Mouse (Mus musculus) neural tube, embryonic 11.5 days (tissue): Measurements from ENCODE around the gene Tm4sf4. TPM values are rescaled to one million over a fixed set of nuclear protein-coding genes. Genes with fewer than 3 reads are reported as not detected.

Experiments
- ATAC-seq: fragments of 200-750 bp; cut with Nextera tagmentation; 2 replicates; pipeline ENCODE4 v1.8.0; 2017; ENCODE audit warnings: moderate number of reproducible peaks, mild to moderate bottlenecking, moderate TSS enrichment, moderate library complexity; ENCODE audit not compliant: insufficient read depth, low FRiP score, low TSS enrichment
- DNase-seq: peaks from one replicate; pipeline ENCODE4 v3.0.0-alpha.2; 2015; ENCODE audit warnings: low spot score
- H3K27ac ChIP-seq: fragments of 300-500 bp; sonication (generic); 2 replicates; pipeline ENCODE4 v1.5.1; 2014; ENCODE audit warnings: low read depth, mild to moderate bottlenecking, low read length
- H3K27me3 ChIP-seq: fragments of 300-500 bp; sonication (generic); 2 replicates; pipeline ENCODE4 v1.6.1; 2014; ENCODE audit warnings: mild to moderate bottlenecking, low read length, mixed read lengths; ENCODE audit not compliant: control insufficient read depth, insufficient read depth
- H3K36me3 ChIP-seq: fragments of 300-500 bp; sonication (generic); 2 replicates; pipeline ENCODE4 v1.6.1; 2014; ENCODE audit warnings: mild to moderate bottlenecking, low read length, moderate library complexity, mixed read lengths; ENCODE audit not compliant: control insufficient read depth, insufficient read depth
- H3K4me1 ChIP-seq: fragments of 300-500 bp; sonication (generic); 2 replicates; pipeline ENCODE4 v1.6.1; 2014; ENCODE audit warnings: low read length, mixed read lengths; ENCODE audit not compliant: control insufficient read depth, insufficient read depth
- H3K4me2 ChIP-seq: fragments of 300-500 bp; sonication (generic); 2 replicates; pipeline ENCODE4 v1.6.1; 2014; ENCODE audit warnings: low read depth, mild to moderate bottlenecking, moderate library complexity
- H3K4me3 ChIP-seq: fragments of 300-500 bp; sonication (generic); 2 replicates; pipeline ENCODE4 v1.5.1; 2014; ENCODE audit warnings: low read depth, low read length
- H3K9ac ChIP-seq: fragments of 300-500 bp; sonication (generic); 2 replicates; pipeline ENCODE4 v1.6.1; 2014; ENCODE audit warnings: mild to moderate bottlenecking, low read length
- H3K9me3 ChIP-seq: fragments of 300-500 bp; sonication (generic); 2 replicates; pipeline ENCODE4 v1.6.1; 2016; ENCODE audit warnings: low read length; ENCODE audit not compliant: control insufficient read depth
- WGBS: fragments of 180-500 bp; shearing (Covaris S2); extraction: QIAGEN DNeasy Blood & Tissue Kit; methylation state at CpG from one replicate; pipeline ENCODE4 v1.1.7; 2014; 5-methylcytosine and 5-hydroxymethylcytosine counted together
- polyA plus RNA-seq: library from polyadenylated mRNA; unstranded; fragments of >200 nt; fragmentation: Nextera tagmentation; extraction: Ambion mirVana; gene quantifications from 2 replicates; pipeline ENCODE4 v1.2.1, GENCODE M21; 2014

Gene Tm4sf4
- polyA plus RNA-seq, 1 experiment from 2014 or later, result 0.45 TPM

- Histone ChIP-seq H3K27me3 (no peaks in the 10 kb centered on the region), H3K9me3 (no peaks in the 10 kb centered on the region), H3K36me3 (no peaks in the 10 kb centered on the region), H3K4me3 (no peak overlapping the region), H3K27ac (no peak overlapping the region), H3K4me2 (no peak overlapping the region), H3K9ac (no peak overlapping the region), H3K4me1 (peaks cover 6% of the 10 kb centered on the region)
- WGBS, result 71% methylated on average over 3 of the region's 3 CpGs
- ATAC-seq, result no peak
- no peak for DNase-seq
Measured at GRCm38 (mm10) chr3:57466289-57466688, 41.2 kb downstream of the Tm4sf4 start.

DNA sequence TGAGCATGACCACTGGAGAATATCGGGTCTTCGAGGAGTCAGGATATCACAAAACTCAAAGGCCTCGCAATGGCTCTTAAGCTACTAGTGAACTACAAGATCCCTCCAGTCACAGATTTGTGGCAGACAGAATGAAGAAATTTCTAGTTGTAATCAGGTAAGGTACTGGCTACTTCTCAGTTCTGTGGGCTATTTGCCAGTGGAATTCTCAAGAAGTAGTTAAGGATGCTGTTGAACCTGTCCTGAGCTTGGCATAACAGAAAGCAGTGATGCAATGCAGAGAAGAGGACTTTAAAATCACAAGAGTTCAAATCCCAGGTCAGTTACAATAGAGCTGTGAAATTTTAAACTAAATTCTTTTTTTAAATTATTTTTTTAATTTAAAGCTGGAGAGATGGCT, 44.2 kb downstream of the Tm4sf4 start:
- Histone ChIP-seq H3K4me1 (peaks cover 16% of the 10 kb centered on the region), H3K36me3 (no peaks in the 10 kb centered on the region), H3K4me2 (no peak overlapping the region), H3K9me3 (no peaks in the 10 kb centered on the region), H3K27me3 (no peaks in the 10 kb centered on the region), H3K9ac (no peak overlapping the region), H3K4me3 (no peak overlapping the region), H3K27ac (no peak overlapping the region)
- ATAC-seq (no peak), DNase-seq (no peak)
- WGBS, result 95% methylated on average over 3 of the region's 3 CpGs

DNA sequence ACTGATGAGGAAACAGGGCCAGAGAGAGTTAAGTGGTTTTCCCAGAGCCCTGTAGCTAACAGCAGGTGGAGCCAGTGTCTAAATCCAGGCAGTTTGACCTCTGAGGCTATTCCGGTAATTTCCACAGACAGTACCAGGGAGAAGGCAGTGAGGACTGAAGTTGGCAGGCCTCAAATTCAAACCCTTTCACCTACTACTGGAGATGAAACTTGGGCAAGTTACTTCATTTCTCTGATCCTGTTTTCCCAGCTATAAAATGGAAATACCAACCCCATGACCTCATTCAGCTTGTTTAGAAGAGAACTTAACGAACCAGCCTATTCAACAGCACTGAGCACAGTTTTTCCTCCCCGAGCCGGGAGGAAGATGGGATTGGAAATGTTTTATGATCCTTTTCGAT, 45.2 kb downstream of the Tm4sf4 start:
- H3K4me2 ChIP-seq, result no peak overlapping the region
- no peak overlapping the region for H3K9ac ChIP-seq
- peaks cover 16% of the 10 kb centered on the region for H3K4me1 ChIP-seq
- no peaks in the 10 kb centered on the region for H3K9me3 ChIP-seq
- WGBS, result 13% methylated on average over 5 of the region's 5 CpGs
- peak overlapping the region; percentile 56 for H3K27ac ChIP-seq
- ATAC-seq (peak; percentile 45; the same call in 1 of the 2 replicates), DNase-seq (peak; percentile 43)
- H3K36me3 ChIP-seq, result no peaks in the 10 kb centered on the region
- H3K4me3 ChIP-seq, result no peak overlapping the region
- H3K27me3 ChIP-seq, result no peaks in the 10 kb centered on the region

- Histone ChIP-seq H3K36me3 (no peaks in the 10 kb centered on the region), H3K27me3 (no peaks in the 10 kb centered on the region), H3K4me1 (peaks cover 16% of the 10 kb centered on the region), H3K4me2 (peak overlapping the region; percentile 28), H3K9me3 (no peaks in the 10 kb centered on the region), H3K4me3 (peak overlapping the region; percentile 1; the same call in 1 of the 2 replicates), H3K9ac (no peak overlapping the region; the same call in 1 of the 2 replicates), H3K27ac (peak overlapping the region; percentile 56)
- DNase-seq, result peak; percentile 45
- ATAC-seq, result peak; percentile 16; the same call in 1 of the 2 replicates
- 2% methylated on average over 15 of the region's 15 CpGs for whole genome bisulfite sequencing
Measured at GRCm38 (mm10) chr3:57470981-57471601, 46.0 kb downstream of the Tm4sf4 start.

DNA sequence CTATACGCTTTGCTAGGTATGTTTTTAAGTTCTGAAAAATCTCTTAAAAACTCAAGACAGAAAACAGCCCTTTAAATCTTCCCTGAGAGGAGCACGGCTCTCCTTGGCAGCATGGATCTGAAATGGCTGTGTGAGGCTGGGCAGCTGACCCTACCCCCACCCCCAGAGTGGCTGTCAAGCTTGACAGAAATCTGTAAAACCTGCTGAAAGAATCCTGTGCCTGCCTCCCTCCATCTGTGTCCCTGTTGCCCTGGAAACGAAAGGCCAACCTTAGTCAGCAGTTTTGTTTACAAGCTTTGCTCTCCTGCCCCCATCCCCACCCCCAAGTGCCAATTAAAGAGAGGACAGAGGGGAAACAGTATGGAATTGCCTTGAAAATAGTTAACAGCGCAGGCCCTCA, 47.3 kb downstream of the Tm4sf4 start:
- Histone ChIP-seq H3K9me3 (no peaks in the 10 kb centered on the region), H3K9ac (no peak overlapping the region), H3K4me1 (peaks cover 16% of the 10 kb centered on the region), H3K4me2 (no peak overlapping the region), H3K27me3 (no peaks in the 10 kb centered on the region), H3K4me3 (no peak overlapping the region), H3K27ac (no peak overlapping the region), H3K36me3 (no peaks in the 10 kb centered on the region; the same call in 1 of the 2 replicates)
- WGBS, result 29% methylated on average over 4 of the region's 4 CpGs
- DNase-seq, result peak; percentile 64
- peak; percentile 74 for ATAC-seq

DNA sequence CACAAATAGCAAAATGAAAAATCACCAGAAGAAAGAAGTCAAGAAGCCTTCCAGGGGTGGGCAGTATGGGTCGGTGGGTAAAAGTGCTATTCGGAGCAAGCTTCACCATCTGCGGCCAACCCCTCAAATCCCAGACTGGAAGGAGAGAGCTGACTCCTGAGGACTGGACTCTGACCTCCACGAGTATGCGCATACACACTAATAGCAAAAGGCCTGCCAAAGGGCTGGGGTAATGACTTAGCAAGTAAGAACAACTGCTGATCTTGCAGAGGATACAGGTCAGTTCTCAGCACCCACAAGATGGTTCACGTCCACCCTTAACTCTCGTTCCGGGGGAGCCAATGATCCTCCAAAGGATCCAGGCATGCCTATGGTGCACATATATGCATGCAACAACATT, 49.3 kb downstream of the Tm4sf4 start:
- no peak for DNase-seq
- no peak for ATAC-seq
- 90% methylated on average over 8 of the region's 8 CpGs for WGBS
- Histone ChIP-seq H3K27me3 (no peaks in the 10 kb centered on the region), H3K4me2 (no peak overlapping the region), H3K4me1 (peaks cover 16% of the 10 kb centered on the region), H3K27ac (no peak overlapping the region), H3K4me3 (no peak overlapping the region), H3K36me3 (no peaks in the 10 kb centered on the region; the same call in 1 of the 2 replicates), H3K9ac (no peak overlapping the region), H3K9me3 (no peaks in the 10 kb centered on the region)

- no peaks in the 10 kb centered on the region for H3K9me3 ChIP-seq
- no peaks in the 10 kb centered on the region; the same call in 1 of the 2 replicates for H3K36me3 ChIP-seq
- no peaks in the 10 kb centered on the region for H3K27me3 ChIP-seq
- WGBS, result 82% methylated on average over 4 of the region's 4 CpGs
- H3K4me3 ChIP-seq, result no peak overlapping the region
- no peak overlapping the region for H3K4me2 ChIP-seq
- H3K27ac ChIP-seq, result no peak overlapping the region
- ATAC-seq (no peak), DNase-seq (no peak)
- no peak overlapping the region for H3K9ac ChIP-seq
- no peaks in the 10 kb centered on the region for H3K4me1 ChIP-seq
Measured at GRCm38 (mm10) chr3:57480640-57481039, 55.5 kb downstream of the Tm4sf4 start.

DNA sequence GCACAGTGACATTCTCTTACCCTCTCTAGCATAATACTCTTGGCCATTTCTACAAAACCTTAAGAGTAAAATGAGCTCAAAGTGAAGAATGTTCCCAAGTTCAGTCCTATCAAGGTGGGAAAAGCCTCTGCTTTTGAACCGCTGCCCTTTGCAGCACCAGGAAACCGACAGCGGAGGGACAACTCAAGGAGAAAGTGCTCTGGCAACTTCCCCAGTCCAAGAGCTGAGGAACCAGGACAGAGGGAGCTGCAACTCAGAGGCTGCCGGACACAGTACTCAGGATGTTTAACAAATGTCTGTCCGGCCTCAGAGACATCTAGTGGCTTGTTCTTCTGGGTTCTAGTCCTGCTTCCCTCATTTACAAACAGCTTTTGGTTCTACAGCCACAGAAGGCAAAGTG, 56.9 kb downstream of the Tm4sf4 start:
- Histone ChIP-seq H3K27me3 (no peaks in the 10 kb centered on the region), H3K27ac (no peak overlapping the region), H3K9ac (no peak overlapping the region), H3K4me2 (no peak overlapping the region), H3K4me1 (no peaks in the 10 kb centered on the region), H3K4me3 (no peak overlapping the region), H3K36me3 (no peaks in the 10 kb centered on the region; the same call in 1 of the 2 replicates), H3K9me3 (no peaks in the 10 kb centered on the region)
- DNase-seq (no peak), ATAC-seq (no peak)
- WGBS, result 92% methylated on average over 5 of the region's 5 CpGs

- DNase-seq, result no peak
- H3K9me3 ChIP-seq, result no peaks in the 10 kb centered on the region
- H3K4me1 ChIP-seq, result no peaks in the 10 kb centered on the region
- no peak overlapping the region for H3K9ac ChIP-seq
- H3K27ac ChIP-seq, result no peak overlapping the region
- H3K36me3 ChIP-seq, result no peaks in the 10 kb centered on the region
- H3K27me3 ChIP-seq, result no peaks in the 10 kb centered on the region
- no peak overlapping the region for H3K4me3 ChIP-seq
- no peak overlapping the region for H3K4me2 ChIP-seq
- WGBS, result 93% methylated on average over 4 of the region's 4 CpGs
- ATAC-seq, result no peak
Measured at GRCm38 (mm10) chr3:57486068-57486467, 61.0 kb downstream of the Tm4sf4 start.
